Mouse (Mus musculus) lung, postnatal 0 days (tissue): ENCODE results near the gene Mrpl45.

Experiments
- CTCF ChIP-seq: IDR thresholded peaks from 2 replicates; pipeline ENCODE4 v1.5.1; 2016; ENCODE audit warnings: antibody characterized with exemption, mild to moderate bottlenecking
- EP300 ChIP-seq: IDR thresholded peaks from 2 replicates; pipeline ENCODE4 v1.6.1; 2016; ENCODE audit warnings: antibody characterized with exemption, mild to moderate bottlenecking, control low read depth

DNA sequence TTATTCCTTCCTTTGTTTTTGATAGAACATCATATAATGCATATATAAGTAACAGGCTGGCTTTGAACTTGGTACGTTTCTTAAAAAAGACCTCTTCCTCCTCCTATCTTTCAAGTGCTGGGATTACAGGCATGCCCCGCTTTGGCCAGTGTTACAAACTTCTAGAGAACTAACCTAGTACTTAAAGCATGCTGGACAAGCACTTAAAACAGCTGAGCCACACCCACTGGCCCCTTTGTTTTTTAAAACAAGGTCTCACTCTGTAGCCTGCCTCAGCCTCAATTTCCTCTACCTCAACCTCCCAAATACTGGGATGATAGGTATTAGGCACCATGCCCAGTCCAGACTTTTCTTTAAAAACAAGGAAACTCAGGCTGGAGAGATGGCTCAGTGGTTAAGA lies 39.1 kb downstream of the Mrpl45 start:
- TF ChIP-seq EP300 (no peak), CTCF (no peak)
